Comparison of ENCODE assay signal across 8 mouse cellular contexts in the genomic region with DNA sequence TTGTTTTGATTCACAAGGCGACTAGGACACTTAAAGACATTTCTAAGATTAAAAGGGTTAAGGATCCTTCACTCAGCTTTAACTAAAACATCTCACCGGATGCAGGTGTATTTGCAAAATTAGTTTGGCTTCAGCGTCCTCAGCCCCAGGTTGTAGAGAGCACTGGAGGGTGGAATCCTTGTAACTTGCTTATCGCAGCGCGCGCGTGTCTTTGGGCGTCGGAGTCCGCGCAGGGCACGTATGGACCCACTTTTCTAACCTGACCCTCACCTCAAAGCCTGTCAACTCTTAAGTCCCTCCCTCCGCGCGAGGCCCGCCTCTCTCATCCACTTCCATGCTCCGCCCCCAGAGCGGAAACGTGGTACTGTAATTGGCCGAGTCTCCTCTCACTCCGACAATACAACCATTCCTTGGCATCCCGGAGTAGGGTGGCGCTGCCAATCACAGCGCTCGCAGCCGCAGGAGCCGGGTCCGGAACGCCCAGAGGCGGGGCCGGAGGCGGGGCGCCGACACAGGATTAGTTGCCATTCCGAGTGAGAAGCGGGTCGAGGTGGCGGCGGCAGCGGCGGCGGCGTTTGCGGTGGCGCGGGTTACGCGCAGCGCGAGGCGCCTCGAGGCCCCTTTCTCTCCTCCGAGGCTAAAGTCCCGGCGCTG. TPM values are rescaled to one million over a fixed set of nuclear protein-coding genes. Genes with fewer than 3 reads are reported as not detected.
A peak's percentile ranks its signal among the peaks of the same experiment; 100 is the strongest.
DNase-seq lines count a peak whose midpoint lies in the region; ATAC-seq and TF ChIP-seq lines count a peak whose summit lies in the region.

No protein-coding gene starts in this region.

- peak overlapping the region; percentile 58 for H3ac ChIP-seq in C2C12 (ENCODE audit: control insufficient read depth, insufficient read length, low read depth)
- H3ac ChIP-seq in myocyte (ENCODE audit: control insufficient read depth, insufficient read length): peak overlapping the region; percentile 94

- ATAC-seq in heart, embryonic 11.5 days (replicated peaks; ENCODE audit: insufficient number of reproducible peaks, low FRiP score, low TSS enrichment): peak; percentile 99
- peak; percentile 99 for ATAC-seq in kidney, embryonic 16.5 days (ENCODE audit: low FRiP score, low TSS enrichment)

- peaks cover 45% of the 10 kb centered on the region for H3K4me1 ChIP-seq in erythroblast, embryonic 14.5 days (ENCODE audit: control insufficient read depth)
- peaks cover 4% of the 10 kb centered on the region; the same call in 1 of the 2 replicates for H3K4me1 ChIP-seq in heart, embryonic 11.5 days (ENCODE audit: control insufficient read depth, insufficient read depth, low read length)
- H3K4me1 ChIP-seq in kidney, embryonic 16.5 days (ENCODE audit: insufficient read depth, low read length): peaks cover 24% of the 10 kb centered on the region
- H3K4me1 ChIP-seq in liver, adult 2 months (ENCODE audit: control insufficient read depth, insufficient read depth, low read length): peaks cover 7% of the 10 kb centered on the region; the same call in 1 of the 2 replicates

- H3K9me3 ChIP-seq in erythroblast, embryonic 14.5 days (ENCODE audit: control insufficient read depth, low read length): no peaks in the 10 kb centered on the region
- H3K9me3 ChIP-seq in heart, embryonic 11.5 days (replicated peaks; ENCODE audit: control insufficient read depth, low read length): no peaks in the 10 kb centered on the region
- H3K9me3 ChIP-seq in kidney, embryonic 16.5 days (ENCODE audit: low read length): no peaks in the 10 kb centered on the region

- H3K27ac ChIP-seq in heart, embryonic 11.5 days (ENCODE audit: low read depth, low read length): peak overlapping the region; percentile 96
- H3K27ac ChIP-seq in kidney, embryonic 16.5 days (ENCODE audit: low read length): peak overlapping the region; percentile 99
- peak overlapping the region; percentile 95 for H3K27ac ChIP-seq in liver, adult 2 months (replicated peaks; ENCODE audit: insufficient read depth, low read depth, low read length)

- no peaks in the 10 kb centered on the region for H3K27me3 ChIP-seq in C2C12 (ENCODE audit: control insufficient read depth, insufficient read depth, insufficient read length)
- peaks cover 29% of the 10 kb centered on the region for H3K27me3 ChIP-seq in erythroblast, embryonic 14.5 days (ENCODE audit: control insufficient read depth)
- H3K27me3 ChIP-seq in heart, embryonic 11.5 days (ENCODE audit: control insufficient read depth, insufficient read depth, low read length): no peaks in the 10 kb centered on the region
- H3K27me3 ChIP-seq in kidney, embryonic 16.5 days (ENCODE audit: insufficient read depth, low read length): no peaks in the 10 kb centered on the region
- no peaks in the 10 kb centered on the region for H3K27me3 ChIP-seq in liver, adult 2 months (ENCODE audit: control insufficient read depth, insufficient read depth, low read length)
- H3K27me3 ChIP-seq in myocyte (ENCODE audit: control insufficient read depth, insufficient read depth, insufficient read length): no peaks in the 10 kb centered on the region
- no peaks in the 10 kb centered on the region for H3K27me3 ChIP-seq in splenic B cell, adult 2 months (ENCODE audit: control insufficient read depth, insufficient read depth, low read length, poor library complexity, severe bottlenecking)

- H3K79me2 ChIP-seq in C2C12 (ENCODE audit: control insufficient read depth, insufficient read depth): no peaks in the 10 kb centered on the region
- H3K79me2 ChIP-seq in liver, adult 2 months (ENCODE audit: control insufficient read depth, insufficient read depth, low read length): peaks cover 6% of the 10 kb centered on the region; the same call in 1 of the 2 replicates
- H3K79me2 ChIP-seq in myocyte (ENCODE audit: control insufficient read depth, insufficient read depth): peaks cover 7% of the 10 kb centered on the region

- WGBS in heart, embryonic 11.5 days (ENCODE audit: insufficient replicate concordance): under 1% methylated on average over 56 of the region's 56 CpGs
- under 1% methylated on average over 51 of the region's 56 CpGs for WGBS in kidney, embryonic 16.5 days
- WGBS in liver, adult 2 months: under 1% methylated on average over 56 of the region's 56 CpGs

- H3K79me3 ChIP-seq in C2C12 (ENCODE audit: low read depth): no peaks in the 10 kb centered on the region

- H3K4me3 ChIP-seq in C2C12 (ENCODE audit: insufficient read depth, poor library complexity, severe bottlenecking) (peak overlapping the region; percentile 49), myocyte (peak overlapping the region; percentile 42)
- H3K4me3 ChIP-seq in erythroblast, embryonic 14.5 days (replicated peaks): peak overlapping the region; percentile 93
- H3K4me3 ChIP-seq in heart, embryonic 11.5 days (ENCODE audit: low read depth, low read length): peak overlapping the region; percentile 70
- H3K4me3 ChIP-seq in kidney, embryonic 16.5 days (ENCODE audit: low read length): peak overlapping the region; percentile 91
- H3K4me3 ChIP-seq in liver, adult 2 months (ENCODE audit: insufficient read depth, low read depth, low read length): peak overlapping the region; percentile 80

- peak; percentile 94 for TF ChIP-seq POLR2A in brain, embryonic 14.5 days (IDR thresholded peaks at IDR 0.05; ENCODE audit: borderline replicate concordance, extremely low read depth, insufficient read depth, insufficient read length, poor library complexity, severe bottlenecking)
- peak; percentile 93 for TF ChIP-seq POLR2A in liver, adult 2 months (IDR thresholded peaks at IDR 0.05; ENCODE audit: extremely low read depth, insufficient read depth, low read length)
- peak; percentile 91 for TF ChIP-seq POLR2A in myocyte (IDR thresholded peaks at IDR 0.05; ENCODE audit: insufficient read length, low read depth)

- DNase-seq in brain, embryonic 14.5 days (ENCODE audit: low read depth): peak; percentile 99
- DNase-seq in liver, adult 2 months (ENCODE audit: extremely low read depth, low read depth, low spot score): peak; percentile 97
- peak; percentile 99 for DNase-seq in splenic B cell, adult 2 months (ENCODE audit: low read depth, low spot score)

- no peak for TF ChIP-seq CTCF in C2C12 (IDR thresholded peaks at IDR 0.05; ENCODE audit: control insufficient read depth, insufficient read depth, insufficient read length)
- TF ChIP-seq CTCF in brain, embryonic 14.5 days (IDR thresholded peaks at IDR 0.05; ENCODE audit: borderline replicate concordance, extremely low read depth, insufficient read depth, insufficient read length): no peak
- TF ChIP-seq CTCF in liver, adult 2 months (IDR thresholded peaks at IDR 0.05; ENCODE audit: low read depth, low read length): no peak

- H3K36me3 ChIP-seq in C2C12 (ENCODE audit: control insufficient read depth, insufficient read depth) (no peaks in the 10 kb centered on the region), myocyte (ENCODE audit: control insufficient read depth, insufficient read depth) (no peaks in the 10 kb centered on the region)
- peaks cover 17% of the 10 kb centered on the region for H3K36me3 ChIP-seq in erythroblast, embryonic 14.5 days (ENCODE audit: control insufficient read depth)
- H3K36me3 ChIP-seq in heart, embryonic 11.5 days (ENCODE audit: control insufficient read depth, insufficient read depth, low read length): no peaks in the 10 kb centered on the region
- no peaks in the 10 kb centered on the region for H3K36me3 ChIP-seq in kidney, embryonic 16.5 days (ENCODE audit: insufficient read depth, low read length)
- no peaks in the 10 kb centered on the region; the same call in 1 of the 2 replicates for H3K36me3 ChIP-seq in liver, adult 2 months (ENCODE audit: control insufficient read depth, insufficient read depth, low read length)
- H3K36me3 ChIP-seq in splenic B cell, adult 2 months (ENCODE audit: control insufficient read depth, insufficient read depth, low read length, poor library complexity, severe bottlenecking): no peaks in the 10 kb centered on the region

- peak overlapping the region; percentile 74 for H3K4me2 ChIP-seq in heart, embryonic 11.5 days
- peak overlapping the region; percentile 78 for H3K4me2 ChIP-seq in kidney, embryonic 16.5 days (replicated peaks; ENCODE audit: low read depth, low read length)
- H3K4me2 ChIP-seq in myocyte (ENCODE audit: low read depth): peak overlapping the region; percentile 98

- H3K9ac ChIP-seq in heart, embryonic 11.5 days (ENCODE audit: low read depth, low read length): peak overlapping the region; percentile 94
- H3K9ac ChIP-seq in kidney, embryonic 16.5 days (replicated peaks; ENCODE audit: low read length): peak overlapping the region; percentile 98
- H3K9ac ChIP-seq in liver, adult 2 months (ENCODE audit: low read depth, low read length): peak overlapping the region; percentile 97

TF ChIP-seq in C2C12, 6 proteins besides CTCF, POLR2A, EP300 and RAD21:
- TF ChIP-seq MYOG (IDR thresholded peaks at IDR 0.05; ENCODE audit: control insufficient read depth, extremely low read depth, insufficient read length) (no peak), CEBPB (IDR thresholded peaks at IDR 0.05; ENCODE audit: low read depth) (no peak), FOSL1 (IDR thresholded peaks at IDR 0.05; ENCODE audit: insufficient read depth, low read length, poor library complexity, severe bottlenecking) (no peak), USF1 (IDR thresholded peaks at IDR 0.05; ENCODE audit: low read depth) (no peak), MYOD1 (IDR thresholded peaks at IDR 0.05; ENCODE audit: control insufficient read depth, insufficient read length, low read depth) (no peak), MAX (IDR thresholded peaks at IDR 0.05) (no peak)

TF ChIP-seq in myocyte, 11 proteins besides CTCF, POLR2A, EP300 and RAD21:
- TF ChIP-seq MYOG (IDR thresholded peaks at IDR 0.05; ENCODE audit: control insufficient read depth in 1 of 3, insufficient read depth in 1 of 3, insufficient read length in 2 of 3, low read depth in 2 of 3): peak in 1 of 3 experiments; percentile 2
- TF ChIP-seq E2F4 (IDR thresholded peaks at IDR 0.05; ENCODE audit: insufficient read depth): no peak
- peak; percentile 93 for TF ChIP-seq POLR2AphosphoS2 (IDR thresholded peaks at IDR 0.05; ENCODE audit: insufficient read length, low read depth)
- no peak for TF ChIP-seq SRF (IDR thresholded peaks at IDR 0.05; ENCODE audit: control insufficient read depth, insufficient read length, low read depth)

RNA-seq across cellular contexts. Expression of gene Glcci1, which starts 0.4 kb away (rescaled TPM):
- 0.54 TPM for polyA plus RNA-seq in C2C12 (2012; fragmentation: generic; extraction: Trizol)
- 16.5 and 19.0 TPM in 2 replicates for polyA plus RNA-seq in brain, embryonic 14.5 days (2012; rRNA removed)
- polyA plus RNA-seq in erythroblast, embryonic 14.5 days (2012): 0.26 and 0.29 TPM in 2 replicates
- polyA plus RNA-seq in heart, embryonic 11.5 days (2014; fragmentation: Nextera tagmentation; extraction: Ambion mirVana): 6.7 and 7.4 TPM in 2 replicates
- polyA plus RNA-seq in kidney, embryonic 16.5 days (2015; fragmentation: Nextera tagmentation; extraction: Ambion mirVana): 6.3 and 7.9 TPM in 2 replicates
- 2.1 and 3.2 TPM in 2 replicates for total RNA-seq in liver, adult 2 months (2014; rRNA removed)
- 1.5 and 2.6 TPM in 2 replicates for polyA plus RNA-seq in liver, adult 2 months (2012; rRNA removed)
- polyA plus RNA-seq in myocyte (2012; fragmentation: generic; extraction: Trizol): 0.84 TPM

Comparison
In these comparisons a context has a peak if more than half of its experiments do, and no peak if none do; other contexts are left out.
1. Peak in every context shown above with its lines: DNase-seq, ATAC-seq, H3K4me3 ChIP-seq and H3K27ac ChIP-seq.
2. H3K4me3 ChIP-seq: peak in every context shown above with its lines; median percentile 93 in erythroblast, embryonic 14.5 days; 91 in kidney, embryonic 16.5 days; 80 in liver, adult 2 months; 70 in heart, embryonic 11.5 days; 49 in C2C12; 42 in myocyte.